Mouse (Mus musculus): ENCODE data around the gene Dcps. TPM values are rescaled to one million over a fixed set of nuclear protein-coding genes. Genes with fewer than 3 reads are reported as not detected.

Dcps gene
- total RNA-seq, 2 experiments from 2014 or later: 17.5 to 17.7 TPM

DNA sequence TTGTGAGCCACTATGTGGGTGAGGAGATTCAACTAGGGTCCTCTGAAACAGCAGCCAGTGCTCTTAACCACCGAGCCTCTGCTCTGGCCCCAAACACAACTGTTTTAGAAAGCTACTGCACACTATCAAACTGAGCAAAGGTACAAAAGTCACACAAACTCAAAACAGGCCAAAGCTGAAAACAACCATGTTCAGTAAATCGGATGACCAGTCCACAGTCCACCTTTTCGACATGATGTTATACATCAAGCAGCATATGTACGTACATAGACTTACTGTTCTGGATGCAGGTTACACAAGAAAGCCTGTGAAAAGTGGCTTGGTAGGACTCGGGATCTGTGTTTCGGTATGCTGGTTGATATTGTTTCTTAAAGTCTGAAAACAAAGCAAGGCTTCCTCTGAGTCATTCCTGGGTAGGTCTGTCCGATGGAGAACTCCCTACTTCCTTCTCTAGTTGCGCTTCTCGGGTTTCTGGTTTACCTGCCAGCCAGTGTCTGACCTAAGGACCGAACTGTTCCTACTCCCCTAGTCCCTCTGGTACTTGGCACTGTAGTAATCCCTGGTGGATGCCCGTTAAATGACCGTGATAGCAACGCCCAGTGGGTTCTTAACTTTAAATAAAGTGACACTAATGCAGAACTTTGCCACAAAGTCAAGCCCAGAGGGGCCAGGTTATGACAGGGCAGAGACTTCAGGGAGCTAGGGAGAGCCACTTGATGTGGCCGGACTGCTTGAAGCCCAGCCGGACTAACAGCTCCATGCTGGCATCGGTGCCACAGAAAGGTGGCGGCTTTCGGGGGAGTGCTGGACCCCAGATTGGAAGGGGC lies 23.3 kb upstream of the Dcps start:
- Histone ChIP-seq H3K27ac (peak overlapping the region; percentile 65), H3K4me3 (peak overlapping the region; percentile 67)
- DNase-seq (ENCODE audit: extremely low spot score in 1 of 2, low spot score in 2 of 2): no peak
- intact Hi-C loops (cut with DNase I): no loop called here
- no peak for TF ChIP-seq CTCF (IDR thresholded peaks at IDR 0.05)

DNA sequence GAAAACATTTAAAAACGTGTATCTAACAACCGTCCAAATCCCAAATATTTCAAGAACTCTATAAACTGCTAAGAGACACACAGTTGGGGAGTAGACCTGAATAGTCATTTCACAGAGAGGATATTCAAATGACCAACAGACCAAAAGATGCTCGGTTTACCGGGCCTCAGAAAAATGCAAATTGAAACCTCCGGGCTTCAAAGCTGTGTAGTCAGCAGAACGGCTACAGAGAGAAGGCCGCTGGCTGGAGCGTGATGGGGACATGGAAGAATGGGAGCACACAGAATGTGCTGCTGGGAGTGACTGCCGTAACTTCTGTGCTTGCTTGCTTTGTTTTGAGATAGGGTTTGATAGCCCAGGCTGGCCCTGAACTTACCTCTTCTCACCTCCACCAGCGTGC lies 22.5 kb upstream of the Dcps start:
- H3K4me3 ChIP-seq: no peak overlapping the region
- H3K27ac ChIP-seq: no peak overlapping the region
- intact Hi-C loops (cut with DNase I): no loop called here
- DNase-seq (ENCODE audit: extremely low spot score in 1 of 2, low spot score in 2 of 2): no peak
- TF ChIP-seq CTCF (IDR thresholded peaks at IDR 0.05): no peak

DNA sequence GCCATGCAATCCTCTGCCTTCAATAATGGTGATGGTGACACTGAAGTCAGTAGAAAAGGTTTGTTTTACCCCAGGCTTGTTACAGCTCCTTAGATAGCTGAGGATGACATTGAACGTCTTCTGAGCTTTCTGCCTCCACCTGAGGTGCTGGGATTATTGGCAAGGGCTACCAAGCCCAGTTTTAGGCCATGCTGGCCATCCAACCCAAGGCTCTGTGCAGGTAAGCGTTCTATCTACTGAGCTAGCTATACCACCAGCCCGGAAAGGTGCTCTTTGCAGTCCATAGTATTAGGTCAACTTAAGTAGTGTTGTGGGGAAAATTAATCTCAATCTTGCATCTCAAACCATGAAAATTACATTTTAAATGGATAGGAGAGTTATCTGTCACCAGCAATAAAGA lies 21.8 kb upstream of the Dcps start:
- no peak for DNase-seq (ENCODE audit: extremely low spot score in 1 of 2, low spot score in 2 of 2)
- intact Hi-C loops (cut with DNase I): no loop called here
- no peak overlapping the region for H3K27ac ChIP-seq
- TF ChIP-seq CTCF (IDR thresholded peaks at IDR 0.05): no peak
- no peak overlapping the region for H3K4me3 ChIP-seq

DNA sequence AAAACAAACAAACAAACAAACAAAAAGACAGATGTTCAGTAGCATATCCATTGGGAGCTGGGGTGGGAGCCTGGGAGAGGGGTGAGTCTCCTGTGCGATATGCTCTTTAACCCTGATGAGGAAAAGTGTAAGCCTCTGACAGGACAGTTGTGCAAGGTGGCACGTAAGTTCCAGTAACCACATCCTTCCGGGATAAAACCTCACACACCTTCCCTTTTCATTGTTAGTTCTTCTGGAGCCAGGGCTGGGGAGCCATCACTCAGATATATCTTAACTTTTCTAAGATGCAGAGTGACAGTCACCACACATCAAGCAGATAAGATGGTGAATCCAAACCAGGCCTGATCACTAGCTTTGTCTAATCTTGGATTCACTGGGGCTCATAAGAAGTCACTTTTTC lies 18.2 kb upstream of the Dcps start:
- Histone ChIP-seq H3K4me3 (no peak overlapping the region), H3K27ac (no peak overlapping the region)
- intact Hi-C loops (cut with DNase I): no loop called here
- no peak for DNase-seq (ENCODE audit: extremely low spot score in 1 of 2, low spot score in 2 of 2)
- TF ChIP-seq CTCF (IDR thresholded peaks at IDR 0.05): no peak

DNA sequence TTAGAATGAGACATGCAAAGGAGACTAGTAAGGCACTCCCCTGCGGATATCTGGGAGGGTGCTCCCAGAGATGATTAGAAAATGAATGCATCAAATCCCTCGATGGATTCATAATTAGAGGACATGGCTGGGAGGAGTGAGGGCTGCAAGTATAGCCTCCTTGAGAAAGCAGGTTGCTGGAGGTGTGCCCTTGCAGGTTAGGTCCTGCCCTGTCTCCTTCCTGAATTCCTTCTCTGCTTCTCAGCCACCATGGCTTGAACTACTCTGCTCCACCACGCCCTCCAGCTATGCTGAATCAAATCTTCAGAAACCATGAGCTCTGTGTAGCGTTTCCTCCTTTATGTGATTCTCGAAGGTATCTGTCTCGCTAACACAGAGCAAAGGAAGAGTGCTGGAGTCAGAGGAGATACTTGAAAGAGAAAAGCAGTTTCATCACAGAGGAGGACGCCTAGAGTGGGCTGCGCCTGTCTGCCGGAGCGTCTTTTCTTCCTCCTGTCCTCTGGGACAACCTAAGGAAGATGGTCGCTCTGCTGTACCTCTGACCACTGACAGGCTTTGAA lies 17.2 kb upstream of the Dcps start:
- TF ChIP-seq CTCF (IDR thresholded peaks at IDR 0.05): no peak
- DNase-seq (ENCODE audit: extremely low spot score in 1 of 2, low spot score in 2 of 2): no peak
- no peak overlapping the region for H3K27ac ChIP-seq
- no peak overlapping the region for H3K4me3 ChIP-seq
- intact Hi-C loops (cut with DNase I): no loop called here

DNA sequence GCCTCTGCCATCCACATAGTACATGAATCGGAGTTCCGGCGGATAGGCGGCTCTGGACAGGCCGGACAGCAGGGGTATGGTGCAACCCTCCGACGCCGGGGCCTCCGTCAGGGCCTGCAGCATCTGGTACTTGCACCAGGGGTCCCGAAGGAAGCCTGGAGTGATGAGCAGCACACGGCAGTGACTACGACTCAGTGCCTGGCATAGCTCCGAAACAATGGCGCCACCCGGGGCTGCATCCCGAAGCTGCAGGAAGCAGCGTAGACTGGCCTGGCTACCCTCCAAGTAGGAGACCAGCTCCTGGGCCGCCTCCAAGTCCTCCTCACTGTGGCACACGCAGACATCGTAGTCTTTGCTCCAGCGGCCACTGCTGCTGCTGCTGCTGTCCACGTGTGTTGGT lies 12.8 kb upstream of the Dcps start:
- TF ChIP-seq CTCF (IDR thresholded peaks at IDR 0.05): no peak; the same call in 1 of the 2 replicates
- peak; percentile 42 to 43 for DNase-seq (ENCODE audit: extremely low spot score in 1 of 2, low spot score in 2 of 2)
- H3K4me3 ChIP-seq: no peak overlapping the region
- intact Hi-C loops (cut with DNase I): no loop called here
- no peak overlapping the region for H3K27ac ChIP-seq

DNA sequence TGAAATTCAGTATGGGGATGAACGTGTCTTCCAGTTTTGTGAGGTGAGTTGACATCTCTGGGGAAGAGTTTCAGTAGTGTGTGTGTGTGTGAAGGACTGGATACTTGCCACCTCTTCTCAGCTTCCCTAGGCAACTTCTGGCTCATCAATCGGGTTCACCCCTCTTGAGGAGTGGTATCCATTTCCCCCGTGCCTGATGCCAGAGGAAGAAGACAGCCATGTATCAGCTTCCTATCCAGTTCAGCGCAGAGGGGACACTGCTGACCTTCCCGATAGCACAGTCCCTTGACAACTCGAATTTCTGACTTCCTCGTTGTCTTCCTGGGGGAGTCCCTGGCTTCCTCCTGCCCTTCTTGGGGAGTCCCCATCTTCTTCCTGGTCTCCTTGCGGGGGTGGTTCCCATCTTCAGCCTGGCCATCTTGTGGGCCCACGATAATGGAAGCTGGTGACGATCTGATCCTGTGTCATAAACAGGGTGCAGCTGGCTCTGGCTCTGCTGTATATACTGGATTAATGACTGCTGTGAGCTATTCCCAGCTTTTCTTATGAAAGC lies 11.6 kb upstream of the Dcps start:
- Histone ChIP-seq H3K4me3 (no peak overlapping the region), H3K27ac (no peak overlapping the region)
- TF ChIP-seq CTCF (IDR thresholded peaks at IDR 0.05): no peak
- DNase-seq (ENCODE audit: extremely low spot score in 1 of 2, low spot score in 2 of 2): no peak
- intact Hi-C loops (cut with DNase I): no loop called here

DNA sequence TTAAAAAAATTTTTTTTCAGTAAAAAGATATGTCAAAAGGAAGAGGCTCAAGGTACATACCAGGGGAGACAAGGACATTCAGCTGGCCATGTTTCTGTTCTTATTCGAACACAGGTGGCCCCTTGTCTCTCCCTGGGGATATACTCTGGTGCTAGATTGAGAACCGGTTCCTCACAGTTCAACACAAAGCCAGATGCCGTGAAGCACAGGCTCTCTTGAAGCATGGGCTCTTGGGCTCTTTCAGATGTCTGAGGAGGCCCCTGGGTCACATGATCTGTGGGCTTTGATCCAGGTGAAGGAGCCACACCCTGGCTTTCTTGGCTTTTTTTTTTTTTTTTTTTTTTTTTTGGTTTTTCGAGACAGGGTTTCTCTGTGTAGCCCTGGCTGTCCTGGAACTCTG lies 10.6 kb upstream of the Dcps start:
- Histone ChIP-seq H3K27ac (no peak overlapping the region), H3K4me3 (no peak overlapping the region)
- TF ChIP-seq CTCF (IDR thresholded peaks at IDR 0.05): no peak
- intact Hi-C loops (cut with DNase I): no loop called here
- DNase-seq (ENCODE audit: extremely low spot score in 1 of 2, low spot score in 2 of 2): no peak

DNA sequence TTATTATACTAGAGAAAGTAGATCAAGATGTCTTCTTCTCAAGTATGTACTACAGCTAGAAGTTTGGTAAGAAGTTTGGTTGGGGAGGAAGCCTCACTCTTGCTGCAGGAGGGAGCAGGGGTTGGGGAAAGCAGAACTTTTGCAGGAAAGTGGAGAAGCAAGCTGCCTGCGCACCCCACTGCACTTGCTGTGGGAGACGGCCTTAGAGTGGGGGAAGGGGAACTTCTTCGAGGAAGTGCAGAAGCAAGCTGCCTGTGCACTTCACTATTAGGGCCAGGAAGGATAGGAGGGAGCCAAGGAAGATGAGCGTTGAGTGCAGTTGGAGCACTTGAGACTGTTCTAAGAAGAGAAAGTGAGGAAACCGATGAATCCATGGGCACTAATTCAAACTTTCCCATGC lies 7.5 kb upstream of the Dcps start:
- intact Hi-C loops (cut with DNase I): no loop called here
- TF ChIP-seq CTCF (IDR thresholded peaks at IDR 0.05): no peak
- no peak overlapping the region for H3K4me3 ChIP-seq
- no peak overlapping the region for H3K27ac ChIP-seq
- DNase-seq (ENCODE audit: extremely low spot score in 1 of 2, low spot score in 2 of 2): no peak

DNA sequence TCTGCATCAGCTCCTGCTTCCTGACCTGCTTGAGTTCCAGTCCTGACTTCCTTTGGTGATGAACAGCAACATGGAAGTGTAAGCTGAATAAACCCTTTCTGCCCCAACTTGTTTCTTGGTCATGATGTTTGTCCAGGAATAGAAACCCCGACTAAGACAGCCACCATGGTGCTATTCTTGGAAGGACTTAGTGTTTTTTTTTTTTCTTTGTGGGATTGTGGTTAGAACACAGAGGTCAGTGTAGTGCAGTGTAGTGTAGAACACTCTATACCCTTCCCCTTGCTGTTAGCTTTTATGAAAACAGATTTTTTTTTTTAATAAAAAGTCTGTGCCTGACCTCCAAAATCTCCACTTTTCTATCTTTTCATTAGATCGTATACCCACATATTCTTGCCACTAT lies 7.0 kb upstream of the Dcps start:
- no peak for DNase-seq (ENCODE audit: extremely low spot score in 1 of 2, low spot score in 2 of 2)

DNA sequence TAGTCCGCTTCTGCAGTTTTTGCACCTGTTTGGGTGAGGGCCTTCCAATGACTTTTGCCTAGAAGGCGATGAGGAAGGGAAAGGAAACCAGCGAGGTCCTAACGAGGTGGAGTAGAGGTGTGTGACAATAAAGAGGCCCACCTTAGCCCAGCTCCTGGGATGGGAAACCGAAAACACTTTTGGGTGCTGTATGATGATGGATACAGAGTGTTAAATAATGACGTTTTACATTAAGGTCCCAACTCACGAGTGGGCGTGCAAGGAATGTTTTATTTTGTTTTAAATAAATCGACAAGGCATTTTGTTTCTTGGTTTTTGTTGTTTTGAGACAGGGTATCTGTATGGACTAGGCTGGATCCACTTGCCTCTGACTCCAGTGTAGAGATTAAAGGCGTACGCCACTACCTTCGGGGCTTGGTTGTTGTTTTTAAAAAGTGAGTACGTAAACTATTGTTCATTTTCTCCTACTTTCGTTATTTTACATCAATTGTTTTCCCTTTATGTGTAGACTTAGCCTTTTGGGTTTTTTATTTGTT lies 331 bp upstream of the Dcps start:
- intact Hi-C loops (cut with DNase I): loop anchor here (2.0 kb wide), 1 partner anchor 35 kb away; the partner anchor contains the start of gene Foxred1
- Histone ChIP-seq H3K4me3 (peak overlapping the region; percentile 72), H3K27ac (peak overlapping the region; percentile 98)
- TF ChIP-seq CTCF (IDR thresholded peaks at IDR 0.05): no peak
- no peak for DNase-seq (ENCODE audit: extremely low spot score in 1 of 2, low spot score in 2 of 2)

More for the DNA sequence above, 7.0 kb upstream of the Dcps start:
- Histone ChIP-seq H3K27ac (no peak overlapping the region), H3K4me3 (no peak overlapping the region)
- TF ChIP-seq CTCF (IDR thresholded peaks at IDR 0.05): no peak
- intact Hi-C loops (cut with DNase I): no loop called here

DNA sequence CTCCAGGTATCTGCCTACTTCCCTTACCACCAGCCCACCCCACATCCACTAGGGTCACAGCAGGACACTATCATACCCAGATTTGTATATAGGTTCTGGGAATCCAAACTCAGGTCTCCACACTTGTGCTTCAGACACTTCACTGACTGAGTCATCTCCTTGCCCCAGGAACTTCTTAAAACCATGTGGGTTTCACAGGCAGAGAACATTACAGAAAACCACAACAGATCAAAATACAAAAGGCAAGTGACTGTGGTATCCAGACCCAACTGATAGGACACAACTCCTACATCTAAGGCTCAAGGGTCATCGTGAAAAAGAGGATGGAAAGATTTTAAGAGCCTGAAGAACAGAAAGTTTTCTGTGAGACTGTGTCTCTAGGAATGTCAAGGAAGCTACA lies 2.5 kb downstream of the Dcps start:
- no peak for TF ChIP-seq CTCF (IDR thresholded peaks at IDR 0.05)
- H3K27ac ChIP-seq: no peak overlapping the region
- DNase-seq (ENCODE audit: extremely low spot score in 1 of 2, low spot score in 2 of 2): no peak
- intact Hi-C loops (cut with DNase I): no loop called here
- no peak overlapping the region for H3K4me3 ChIP-seq

All from left cerebral cortex, adult 2 months (tissue).